Mouse (Mus musculus): ENCODE results near the gene Zfp568. TPM values are rescaled to one million over a fixed set of nuclear protein-coding genes. Genes with fewer than 3 reads are reported as not detected.
"Not testable (repeated sequence)": the region's sequence is repeated elsewhere in the genome, so short reads cannot be mapped to it uniquely, and the experiment has no call there.

The Zfp568 gene
- polyA plus RNA-seq, 1 experiment from 2014 or later = 3.5 TPM

- H3K27me3 ChIP-seq (replicated peaks; ENCODE audit: control insufficient read depth, insufficient read depth, low read length) = no peaks in the 10 kb centered on the region
- no peaks in the 10 kb centered on the region for H3K9me3 ChIP-seq (ENCODE audit: control insufficient read depth, low read length)
- H3K4me1 ChIP-seq (ENCODE audit: control insufficient read depth, insufficient read depth, low read depth, low read length) = no peaks in the 10 kb centered on the region
- no peak overlapping the region for H3K9ac ChIP-seq (ENCODE audit: low read depth, low read length)
- ATAC-seq = no peak
- H3K4me2 ChIP-seq (ENCODE audit: low read length) = no peak overlapping the region
- H3K36me3 ChIP-seq (ENCODE audit: control insufficient read depth, insufficient read depth, low read length) = no peaks in the 10 kb centered on the region
- no peak overlapping the region for H3K27ac ChIP-seq (ENCODE audit: low read depth, low read length)
- H3K4me3 ChIP-seq (ENCODE audit: low read length) = no peak overlapping the region
- 75% methylated on average over 9 of the region's 10 CpGs for WGBS
Observed at GRCm38 (mm10) chr7:29956257-29956656, 27.5 kb upstream of the Zfp568 start.

GRCm38 (mm10) chr7:29958125-29958724, 25.5 kb upstream of the Zfp568 start:
- no peaks in the 10 kb centered on the region for H3K4me1 ChIP-seq (ENCODE audit: control insufficient read depth, insufficient read depth, low read depth, low read length)
- H3K27me3 ChIP-seq (replicated peaks; ENCODE audit: control insufficient read depth, insufficient read depth, low read length) = no peaks in the 10 kb centered on the region
- no peak overlapping the region for H3K27ac ChIP-seq (ENCODE audit: low read depth, low read length)
- no peaks in the 10 kb centered on the region for H3K9me3 ChIP-seq (ENCODE audit: control insufficient read depth, low read length)
- no peak overlapping the region for H3K4me3 ChIP-seq (ENCODE audit: low read length)
- H3K36me3 ChIP-seq (ENCODE audit: control insufficient read depth, insufficient read depth, low read length) = no peaks in the 10 kb centered on the region
- no peak overlapping the region for H3K9ac ChIP-seq (ENCODE audit: low read depth, low read length)
- no peak overlapping the region for H3K4me2 ChIP-seq (ENCODE audit: low read length)
- 88% methylated on average over 11 of the region's 11 CpGs for WGBS
- ATAC-seq = no peak

GRCm38 (mm10) chr7:29959004-29959403, 24.8 kb upstream of the Zfp568 start:
- H3K4me3 ChIP-seq (ENCODE audit: low read length) = no peak overlapping the region
- H3K9ac ChIP-seq (ENCODE audit: low read depth, low read length) = no peak overlapping the region
- H3K27me3 ChIP-seq (replicated peaks; ENCODE audit: control insufficient read depth, insufficient read depth, low read length) = no peaks in the 10 kb centered on the region
- H3K4me2 ChIP-seq (ENCODE audit: low read length) = no peak overlapping the region
- no peak overlapping the region for H3K27ac ChIP-seq (ENCODE audit: low read depth, low read length)
- H3K4me1 ChIP-seq (ENCODE audit: control insufficient read depth, insufficient read depth, low read depth, low read length) = no peaks in the 10 kb centered on the region
- WGBS = 58% methylated on average over 3 of the region's 3 CpGs
- H3K36me3 ChIP-seq (ENCODE audit: control insufficient read depth, insufficient read depth, low read length) = no peaks in the 10 kb centered on the region
- ATAC-seq = no peak
- no peaks in the 10 kb centered on the region for H3K9me3 ChIP-seq (ENCODE audit: control insufficient read depth, low read length)

- H3K27ac ChIP-seq (ENCODE audit: low read depth, low read length); ATAC-seq; H3K4me2 ChIP-seq (ENCODE audit: low read length); H3K9ac ChIP-seq (ENCODE audit: low read depth, low read length); H3K4me1 ChIP-seq (ENCODE audit: control insufficient read depth, insufficient read depth, low read depth, low read length); H3K9me3 ChIP-seq (ENCODE audit: control insufficient read depth, low read length); H3K36me3 ChIP-seq (ENCODE audit: control insufficient read depth, insufficient read depth, low read length); H3K4me3 ChIP-seq (ENCODE audit: low read length); H3K27me3 ChIP-seq (replicated peaks; ENCODE audit: control insufficient read depth, insufficient read depth, low read length): not testable (repeated sequence)
- WGBS = 56% methylated on average over 32 of the region's 39 CpGs
Observed at GRCm38 (mm10) chr7:29965115-29965810, 18.5 kb upstream of the Zfp568 start.

GRCm38 (mm10) chr7:29970686-29971085, 13.1 kb upstream of the Zfp568 start:
- ATAC-seq = no peak
- H3K9me3 ChIP-seq (ENCODE audit: control insufficient read depth, low read length) = peaks cover 2% of the 10 kb centered on the region; the same call in 1 of the 2 replicates
- H3K4me2 ChIP-seq (ENCODE audit: low read length) = no peak overlapping the region
- no peak overlapping the region for H3K4me3 ChIP-seq (ENCODE audit: low read length)
- WGBS = 87% methylated on average over 9 of the region's 9 CpGs
- no peak overlapping the region for H3K27ac ChIP-seq (ENCODE audit: low read depth, low read length)
- no peak overlapping the region for H3K9ac ChIP-seq (ENCODE audit: low read depth, low read length)
- H3K27me3 ChIP-seq (replicated peaks; ENCODE audit: control insufficient read depth, insufficient read depth, low read length) = no peaks in the 10 kb centered on the region
- 0 out of 2 replicates have a peak, but pooled peaks cover 2% of the 10 kb centered on the region for H3K36me3 ChIP-seq (ENCODE audit: control insufficient read depth, insufficient read depth, low read length)
- H3K4me1 ChIP-seq (ENCODE audit: control insufficient read depth, insufficient read depth, low read depth, low read length) = no peaks in the 10 kb centered on the region

- no peak for ATAC-seq
- Histone ChIP-seq H3K27me3 (replicated peaks; ENCODE audit: control insufficient read depth, insufficient read depth, low read length) (no peaks in the 10 kb centered on the region), H3K36me3 (ENCODE audit: control insufficient read depth, insufficient read depth, low read length) (no peaks in the 10 kb centered on the region), H3K4me1 (ENCODE audit: control insufficient read depth, insufficient read depth, low read depth, low read length) (peaks cover 15% of the 10 kb centered on the region), H3K4me3 (ENCODE audit: low read length) (no peak overlapping the region), H3K9me3 (ENCODE audit: control insufficient read depth, low read length) (no peaks in the 10 kb centered on the region), H3K4me2 (ENCODE audit: low read length) (no peak overlapping the region), H3K27ac (ENCODE audit: low read depth, low read length) (no peak overlapping the region), H3K9ac (ENCODE audit: low read depth, low read length) (no peak overlapping the region)
- WGBS = 91% methylated on average over 1 of the region's 1 CpGs
Observed at GRCm38 (mm10) chr7:29980761-29981160, 3.0 kb upstream of the Zfp568 start.

GRCm38 (mm10) chr7:29981455-29981854, 2.3 kb upstream of the Zfp568 start:
- Histone ChIP-seq H3K27me3 (replicated peaks; ENCODE audit: control insufficient read depth, insufficient read depth, low read length) (no peaks in the 10 kb centered on the region), H3K9me3 (ENCODE audit: control insufficient read depth, low read length) (no peaks in the 10 kb centered on the region), H3K27ac (ENCODE audit: low read depth, low read length) (no peak overlapping the region), H3K4me1 (ENCODE audit: control insufficient read depth, insufficient read depth, low read depth, low read length) (peaks cover 15% of the 10 kb centered on the region), H3K36me3 (ENCODE audit: control insufficient read depth, insufficient read depth, low read length) (no peaks in the 10 kb centered on the region), H3K4me3 (ENCODE audit: low read length) (no peak overlapping the region), H3K9ac (ENCODE audit: low read depth, low read length) (no peak overlapping the region), H3K4me2 (ENCODE audit: low read length) (no peak overlapping the region)
- no peak for ATAC-seq
- WGBS = 54% methylated on average over 5 of the region's 5 CpGs

GRCm38 (mm10) chr7:29981860-29982259, 1.9 kb upstream of the Zfp568 start:
- Histone ChIP-seq H3K27me3 (replicated peaks; ENCODE audit: control insufficient read depth, insufficient read depth, low read length) (no peaks in the 10 kb centered on the region), H3K4me3 (ENCODE audit: low read length) (no peak overlapping the region), H3K9ac (ENCODE audit: low read depth, low read length) (no peak overlapping the region), H3K4me2 (ENCODE audit: low read length) (no peak overlapping the region), H3K4me1 (ENCODE audit: control insufficient read depth, insufficient read depth, low read depth, low read length) (peaks cover 15% of the 10 kb centered on the region), H3K9me3 (ENCODE audit: control insufficient read depth, low read length) (no peaks in the 10 kb centered on the region), H3K36me3 (ENCODE audit: control insufficient read depth, insufficient read depth, low read length) (0 out of 2 replicates have a peak, but pooled peaks cover under 1% of the 10 kb centered on the region), H3K27ac (ENCODE audit: low read depth, low read length) (no peak overlapping the region)
- WGBS = 94% methylated on average over 3 of the region's 3 CpGs
- no peak for ATAC-seq

- H3K4me1 ChIP-seq (ENCODE audit: control insufficient read depth, insufficient read depth, low read depth, low read length) = peaks cover 15% of the 10 kb centered on the region
- no peak overlapping the region for H3K27ac ChIP-seq (ENCODE audit: low read depth, low read length)
- H3K9me3 ChIP-seq (ENCODE audit: control insufficient read depth, low read length) = no peaks in the 10 kb centered on the region
- ATAC-seq = no peak
- peak overlapping the region; percentile 79 for H3K4me2 ChIP-seq (ENCODE audit: low read length)
- peak overlapping the region; percentile 81; the same call in 1 of the 2 replicates for H3K4me3 ChIP-seq (ENCODE audit: low read length)
- 0 out of 2 replicates have a peak, but pooled peaks cover 4% of the 10 kb centered on the region for H3K36me3 ChIP-seq (ENCODE audit: control insufficient read depth, insufficient read depth, low read length)
- no peak overlapping the region for H3K9ac ChIP-seq (ENCODE audit: low read depth, low read length)
- 84% methylated on average over 4 of the region's 4 CpGs for WGBS
- H3K27me3 ChIP-seq (replicated peaks; ENCODE audit: control insufficient read depth, insufficient read depth, low read length) = no peaks in the 10 kb centered on the region
Observed at GRCm38 (mm10) chr7:29982341-29982740, 1.4 kb upstream of the Zfp568 start.

All from hindbrain, embryonic 16.5 days (tissue).